Mouse (Mus musculus) left cerebral cortex, adult 18-20 months (tissue): ENCODE measurements at regions not wholly inside any gene's neighbourhood (a gene's known extent, or its start where the extent isn't known, plus 50 kb on each side); places are given as distances from the start of the nearest gene placed in this dataset.

Experiments
- DNase-seq, 2 experiments: peaks; one replicate each; pipeline ENCODE4 v3.0.0; 2021 to 2022; ENCODE audit warnings: low spot score in 2 of 2, mixed read lengths in 1 of 2

DNA sequence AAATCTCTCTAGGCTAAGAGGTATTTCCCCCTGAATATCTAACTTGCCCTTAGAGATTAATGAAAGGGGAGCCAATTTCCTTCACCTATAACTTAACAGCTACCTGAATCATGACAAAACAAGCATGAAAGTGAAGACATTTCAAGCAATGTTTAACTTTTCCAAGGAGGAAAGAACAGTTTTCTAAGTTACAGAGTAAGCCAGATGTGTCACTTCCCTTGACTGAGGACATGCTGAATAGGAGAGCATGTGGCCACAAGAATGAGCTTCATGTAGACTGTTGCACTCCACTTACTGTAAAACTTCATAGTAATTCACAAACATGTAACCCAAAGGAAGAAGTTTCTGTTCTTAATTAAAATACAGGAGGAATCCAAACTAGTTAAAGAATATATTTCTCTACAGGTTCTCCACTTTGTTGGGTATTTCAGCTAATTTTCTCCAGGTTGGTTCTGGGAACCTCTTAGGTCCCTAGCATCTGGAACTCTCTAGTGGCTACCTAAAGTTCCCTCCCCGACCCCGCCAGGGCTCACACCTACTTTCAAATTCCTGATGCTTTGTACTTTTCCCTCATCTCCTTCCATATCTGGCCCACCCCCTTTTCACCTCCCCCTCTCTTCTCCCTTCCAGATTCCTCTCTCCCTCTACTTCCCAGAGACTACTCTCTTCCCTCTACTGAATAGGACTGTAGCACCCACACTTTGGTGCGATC lies 142.0 kb upstream of the Tyrp1 start:
- DNase-seq, result no peak

DNA sequence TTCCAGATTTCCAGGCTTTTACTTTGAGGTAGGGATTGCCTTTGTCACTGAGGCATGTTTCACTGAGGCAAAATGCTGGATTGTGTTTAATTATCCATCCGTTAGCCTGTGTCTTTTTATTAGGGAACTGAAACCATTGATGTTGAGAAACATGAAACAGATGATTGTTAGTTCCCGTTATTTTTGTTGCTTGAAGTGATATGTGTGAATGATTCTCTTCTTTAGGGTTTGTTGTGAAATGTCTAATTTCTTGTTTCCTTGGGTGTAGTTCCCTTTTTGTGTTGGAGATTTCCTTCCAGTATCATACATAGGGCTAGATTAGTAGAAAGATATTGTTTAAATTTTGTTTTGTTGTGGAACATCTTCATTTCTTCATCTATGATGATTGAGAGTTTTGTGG lies 121.2 kb upstream of the Tyrp1 start:
- no peak for DNase-seq

DNA sequence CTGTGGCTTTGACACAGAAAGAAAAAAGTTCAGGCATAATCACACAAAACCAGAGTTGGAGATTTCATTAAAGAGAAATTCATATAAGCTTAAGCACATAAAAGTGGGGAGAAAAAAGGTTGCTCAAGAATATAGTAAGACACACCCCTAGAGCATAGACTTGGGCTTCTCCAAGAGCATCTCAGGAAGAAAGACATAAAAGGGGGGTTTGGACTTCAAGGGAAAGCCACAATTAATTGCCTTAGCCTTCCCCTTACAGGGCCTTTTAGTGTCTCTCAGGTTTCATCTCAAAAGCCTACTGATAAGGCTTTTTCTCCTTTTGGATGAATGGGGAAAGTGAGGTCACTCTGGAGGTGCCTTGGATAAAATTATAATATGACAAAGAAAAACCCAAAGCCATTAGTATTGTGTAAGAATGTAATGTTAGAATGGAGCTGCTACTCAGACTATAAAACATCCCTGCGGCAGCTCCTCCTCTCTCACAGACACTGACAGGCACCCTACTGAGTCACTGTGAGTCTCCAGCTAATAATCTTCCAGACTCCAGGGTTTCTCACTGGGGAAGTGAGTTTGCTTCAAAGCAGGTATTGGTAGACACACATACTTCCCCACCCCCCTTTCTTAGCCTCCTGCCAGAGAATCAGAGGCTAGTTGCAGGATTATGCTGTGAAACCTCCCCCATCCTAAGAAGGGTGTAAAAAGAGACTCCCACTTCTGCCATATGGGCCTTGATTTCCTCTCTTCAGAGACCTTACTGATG lies 88.8 kb upstream of the Tyrp1 start:
- DNase-seq, result peak; percentile 40 to 50

DNA sequence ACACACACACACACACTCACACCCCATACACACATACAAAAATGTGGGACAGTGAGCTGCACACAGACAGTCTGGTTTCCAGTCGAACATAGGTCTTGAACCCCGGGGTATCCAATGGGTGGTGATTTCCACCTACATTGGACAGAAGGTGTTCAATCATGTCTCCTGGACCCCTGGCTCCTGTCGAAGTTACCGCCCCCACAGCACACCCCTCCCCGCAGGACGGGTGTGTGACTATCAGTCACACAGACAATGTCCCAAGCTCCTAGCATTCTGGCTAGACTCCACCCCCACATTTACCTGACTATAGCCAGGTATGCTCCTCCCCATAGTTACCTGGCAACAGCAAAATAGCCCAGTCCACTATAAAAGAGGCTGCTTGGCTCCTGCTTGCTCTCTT lies 81.7 kb upstream of the Tyrp1 start:
- no peak for DNase-seq

DNA sequence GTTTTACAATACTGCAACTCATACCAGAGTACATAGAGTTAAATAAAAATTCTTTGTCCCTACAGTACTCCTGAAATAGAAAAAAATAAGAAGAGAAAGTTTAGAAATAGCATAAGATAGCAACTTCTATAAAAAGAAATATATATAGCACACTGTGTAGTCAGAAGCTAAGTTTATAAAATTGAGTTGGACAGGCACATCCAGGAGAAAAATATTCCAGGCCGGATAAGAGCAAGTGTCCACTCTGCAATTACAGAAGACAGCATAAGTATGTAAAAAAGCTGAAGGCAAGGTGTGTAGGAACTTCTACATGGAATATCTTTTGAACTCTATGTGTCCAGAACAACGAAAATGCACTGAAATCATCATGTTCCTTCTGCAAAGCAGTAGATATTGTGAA lies 77.8 kb upstream of the Tyrp1 start:
- DNase-seq, result no peak

DNA sequence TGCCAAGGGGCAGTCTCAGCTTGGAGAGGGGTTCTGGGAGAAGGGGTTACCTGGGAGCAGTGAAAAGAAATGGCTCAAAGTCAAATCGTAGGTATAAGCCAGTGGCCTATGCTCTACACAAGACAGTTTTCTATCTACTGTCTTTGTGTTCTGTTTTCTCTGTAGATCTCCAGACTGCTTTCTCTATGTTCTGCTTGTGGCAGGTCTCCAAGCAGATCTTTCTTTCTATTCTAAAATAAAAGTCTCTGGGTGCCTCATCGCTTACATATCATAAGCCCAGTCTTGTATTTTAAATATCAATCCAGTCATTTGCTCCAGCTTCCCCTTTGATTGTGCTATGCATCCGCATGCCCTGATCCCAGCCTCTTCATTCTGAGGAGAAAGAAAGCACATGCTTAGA lies 69.9 kb upstream of the Tyrp1 start:
- no peak for DNase-seq

DNA sequence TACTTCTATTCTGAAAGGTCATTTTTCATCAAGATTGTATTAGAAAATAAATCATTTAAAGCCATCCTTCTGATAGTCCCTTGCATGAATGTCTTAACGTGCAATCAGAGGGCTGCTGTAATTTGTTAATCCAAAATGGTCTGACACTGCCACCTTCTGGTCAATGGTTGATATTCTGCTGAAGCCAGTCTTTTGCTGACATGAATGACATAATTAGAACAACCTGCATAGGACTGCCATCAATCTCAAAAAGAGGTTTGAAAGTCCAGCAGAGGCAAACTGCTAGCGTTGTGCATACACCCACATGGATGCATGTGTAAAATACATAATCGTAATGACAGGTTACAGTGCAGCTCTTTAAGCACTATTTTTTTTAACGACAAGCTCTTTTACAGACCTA lies 68.1 kb upstream of the Tyrp1 start:
- DNase-seq, result peak; percentile 64 to 80

DNA sequence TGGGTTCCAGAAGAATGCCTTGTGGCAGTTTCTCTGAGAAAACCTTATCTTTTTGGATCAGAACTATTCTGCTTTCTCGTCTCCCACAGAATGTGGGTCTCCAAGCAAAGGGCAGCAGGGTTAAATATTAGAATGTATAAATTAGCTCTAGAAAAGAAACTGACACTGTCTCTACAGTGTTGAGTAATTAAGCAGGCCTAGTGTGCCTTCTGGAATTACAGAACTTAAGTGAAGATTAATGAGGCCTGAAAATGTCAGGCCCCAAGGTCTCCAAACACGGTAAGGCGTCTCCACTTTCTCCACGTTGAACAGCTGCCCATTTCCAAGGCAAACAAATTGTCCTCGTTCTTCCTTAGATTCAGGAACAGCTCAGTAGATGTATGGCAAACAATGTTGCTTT lies 66.5 kb upstream of the Tyrp1 start:
- DNase-seq, result no peak
